Mouse (Mus musculus) lung, postnatal 0 days (tissue): Measurements from ENCODE around the gene Stag2.

Experiments used
- CTCF ChIP-seq: IDR thresholded peaks from 2 replicates; pipeline ENCODE4 v1.5.1; 2016; ENCODE audit warnings: antibody characterized with exemption, mild to moderate bottlenecking
- EP300 ChIP-seq: IDR thresholded peaks from 2 replicates; pipeline ENCODE4 v1.6.1; 2016; ENCODE audit warnings: antibody characterized with exemption, mild to moderate bottlenecking, control low read depth

DNA sequence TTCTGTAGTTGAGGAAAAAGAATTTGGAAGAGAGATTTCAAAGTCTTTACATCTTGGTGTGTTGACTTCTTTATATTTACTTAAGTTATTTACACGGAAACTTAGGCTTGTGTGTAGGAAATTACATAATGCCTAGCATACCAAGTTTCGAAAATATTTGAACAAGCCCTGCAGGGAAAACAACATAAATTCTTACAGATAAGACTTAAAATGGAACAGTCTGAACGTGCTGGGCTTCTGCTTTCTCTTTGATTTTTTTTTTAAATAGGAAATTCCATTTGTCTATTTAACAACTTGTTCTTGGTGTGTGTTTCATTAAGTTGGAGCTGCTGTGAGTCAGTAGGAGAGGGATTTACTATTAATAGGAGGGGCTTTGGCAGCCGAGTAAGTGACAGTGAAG, 3.9 kb downstream of the Stag2 start:
- TF ChIP-seq EP300: peak; percentile 47; the same call in 1 of the 2 replicates
- no peak for TF ChIP-seq CTCF
